Mouse (Mus musculus) intestine, embryonic 14.5 days (tissue): ENCODE measurements around the gene Klhdc7a. TPM values are rescaled to one million over a fixed set of nuclear protein-coding genes. Genes with fewer than 3 reads are reported as not detected.

Experiments
- ATAC-seq: fragments of 200-750 bp; cut with Nextera tagmentation; replicated peaks from 2 replicates; pipeline ENCODE4 v1.8.0; 2017; ENCODE audit warnings: low read depth, moderate number of reproducible peaks, moderate TSS enrichment, moderate library complexity; ENCODE audit not compliant: low FRiP score, low TSS enrichment
- DNase-seq: peaks from one replicate; pipeline ENCODE4 v3.0.0-alpha.2; 2018; ENCODE audit warnings: low spot score
- H3K27ac ChIP-seq: fragments of 300-500 bp; sonication (generic); 2 replicates; pipeline ENCODE4 v1.5.1; 2014; ENCODE audit warnings: low read depth, mild to moderate bottlenecking, control low read depth
- H3K27me3 ChIP-seq: fragments of 300-500 bp; sonication (generic); replicated peaks from 2 replicates; pipeline ENCODE4 v1.6.1; 2014; ENCODE audit warnings: low read length, control low read depth; ENCODE audit not compliant: control insufficient read depth, insufficient read depth
- H3K36me3 ChIP-seq: fragments of 300-500 bp; sonication (generic); 2 replicates; pipeline ENCODE4 v1.6.1; 2014; ENCODE audit warnings: low read length, control low read depth; ENCODE audit not compliant: control insufficient read depth, insufficient read depth
- H3K4me1 ChIP-seq: fragments of 300-500 bp; sonication (generic); replicated peaks from 2 replicates; pipeline ENCODE4 v1.6.1; 2014; ENCODE audit warnings: low read length, control low read depth, mixed read lengths; ENCODE audit not compliant: control insufficient read depth, insufficient read depth
- H3K4me2 ChIP-seq: fragments of 300-500 bp; sonication (generic); 2 replicates; pipeline ENCODE4 v1.6.1; 2014; ENCODE audit warnings: low read length
- H3K4me3 ChIP-seq: fragments of 300-500 bp; sonication (generic); 2 replicates; pipeline ENCODE4 v1.5.1; 2014; ENCODE audit warnings: low read depth, low read length, control low read depth, mixed read lengths
- H3K9ac ChIP-seq: fragments of 300-500 bp; sonication (generic); 2 replicates; pipeline ENCODE4 v1.6.1; 2014; ENCODE audit warnings: mild to moderate bottlenecking, low read length
- H3K9me3 ChIP-seq: fragments of 300-500 bp; sonication (generic); 2 replicates; pipeline ENCODE4 v1.6.1; 2016; ENCODE audit warnings: low read length, control low read depth; ENCODE audit not compliant: control insufficient read depth
- WGBS: fragments of 180-500 bp; shearing (Covaris S2); extraction: QIAGEN DNeasy Blood & Tissue Kit; methylation state at CpG from one replicate; pipeline ENCODE4 v1.1.7; 2014; 5-methylcytosine and 5-hydroxymethylcytosine counted together
- polyA plus RNA-seq: library from polyadenylated mRNA; unstranded; fragments of >200 nt; fragmentation: Nextera tagmentation; extraction: Ambion mirVana; gene quantifications from 2 replicates; pipeline ENCODE4 v1.2.1, GENCODE M21; 2014

The Klhdc7a gene
- polyA plus RNA-seq, 1 experiment from 2014 or later: 0.15 TPM

DNA sequence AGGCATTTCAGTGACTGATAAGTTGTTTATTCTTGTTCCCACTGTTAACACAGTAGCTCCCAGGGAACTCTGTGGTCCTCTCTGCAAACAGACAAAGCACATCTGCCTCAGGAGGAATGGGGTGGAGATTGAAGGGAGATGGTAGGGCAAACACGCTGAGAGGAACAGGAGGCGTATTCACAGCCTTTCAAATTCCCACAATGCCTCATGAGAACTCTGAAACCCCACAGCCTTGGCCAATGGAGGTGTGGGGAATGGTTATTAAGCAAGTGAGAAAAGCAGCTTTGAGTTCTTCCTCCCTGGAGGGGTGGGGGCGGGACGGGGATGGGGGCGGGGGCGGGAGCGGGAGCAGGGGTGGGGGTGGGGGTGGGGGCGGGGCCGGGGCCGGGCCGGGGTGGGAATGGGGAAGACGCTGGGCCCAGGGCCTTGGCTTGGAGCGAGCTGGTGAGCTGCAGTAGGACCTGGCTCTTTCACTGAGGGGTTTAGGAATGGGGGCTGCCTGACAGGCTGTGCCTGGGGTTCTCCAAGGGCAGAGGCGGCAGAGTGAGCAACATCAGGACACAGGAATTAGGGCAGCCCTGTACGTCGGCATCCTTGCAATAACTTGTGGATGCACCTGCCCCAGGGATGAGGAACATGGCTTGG, 25.4 kb upstream of the Klhdc7a start:
- 12% methylated on average over 13 of the region's 16 CpGs for WGBS
- H3K4me2 ChIP-seq: peak overlapping the region; percentile 22; the same call in 1 of the 2 replicates
- no peaks in the 10 kb centered on the region for H3K27me3 ChIP-seq
- DNase-seq (no peak), ATAC-seq (no peak)
- H3K4me3 ChIP-seq: no peak overlapping the region
- no peak overlapping the region for H3K9ac ChIP-seq
- H3K9me3 ChIP-seq: no peaks in the 10 kb centered on the region
- H3K36me3 ChIP-seq: no peaks in the 10 kb centered on the region
- H3K4me1 ChIP-seq: peaks cover 9% of the 10 kb centered on the region; the same call in 1 of the 2 replicates
- no peak overlapping the region for H3K27ac ChIP-seq

DNA sequence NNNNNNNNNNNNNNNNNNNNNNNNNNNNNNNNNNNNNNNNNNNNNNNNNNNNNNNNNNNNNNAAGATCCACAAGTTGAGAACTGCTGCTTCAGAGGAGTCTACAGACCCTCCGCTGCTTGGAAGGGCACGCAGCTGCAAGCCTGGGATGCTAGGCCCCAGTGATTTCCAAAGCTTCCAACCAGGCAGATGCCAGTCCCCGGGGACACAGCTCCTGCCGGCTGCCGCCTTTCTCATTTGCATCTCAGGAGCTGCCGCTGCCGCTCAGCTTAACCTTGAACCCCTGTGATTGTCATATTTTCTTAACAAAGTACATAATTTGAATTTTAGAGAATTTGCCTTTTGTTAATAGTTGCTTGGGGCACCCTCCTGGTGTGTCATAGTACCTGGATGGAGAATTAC, 19.1 kb upstream of the Klhdc7a start:
- Histone ChIP-seq H3K27ac (no peak overlapping the region), H3K36me3 (no peaks in the 10 kb centered on the region), H3K9ac (no peak overlapping the region), H3K4me3 (no peak overlapping the region), H3K4me2 (no peak overlapping the region), H3K4me1 (no peaks in the 10 kb centered on the region), H3K9me3 (no peaks in the 10 kb centered on the region), H3K27me3 (no peaks in the 10 kb centered on the region)
- WGBS: 46% methylated on average over 7 of the region's 7 CpGs
- no peak for ATAC-seq
- DNase-seq: no peak

DNA sequence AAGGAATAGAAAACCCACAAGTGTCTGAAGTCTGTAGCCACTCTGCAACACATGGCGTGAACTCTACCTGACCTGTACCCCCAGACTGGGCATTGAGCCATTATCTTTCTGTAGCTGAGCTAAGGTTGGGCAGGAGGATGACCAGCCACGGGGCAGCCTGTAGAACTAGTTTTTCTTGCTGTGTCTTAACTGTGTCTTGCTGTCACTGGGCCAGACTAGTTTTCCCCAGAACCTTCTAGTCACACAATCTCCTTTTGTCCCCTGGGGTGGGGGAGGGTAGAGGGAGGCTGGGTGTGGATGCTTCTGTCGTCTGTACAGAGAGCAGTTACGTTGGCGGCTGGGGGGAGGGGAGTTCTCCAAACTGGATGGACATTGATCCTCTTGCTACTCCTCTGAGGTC, 10.9 kb upstream of the Klhdc7a start:
- DNase-seq (peak; percentile 79), ATAC-seq (peak; percentile 79)
- Histone ChIP-seq H3K9me3 (no peaks in the 10 kb centered on the region), H3K27me3 (no peaks in the 10 kb centered on the region), H3K9ac (no peak overlapping the region), H3K4me2 (no peak overlapping the region), H3K4me3 (no peak overlapping the region), H3K36me3 (no peaks in the 10 kb centered on the region), H3K27ac (peak overlapping the region; percentile 59), H3K4me1 (peaks cover 10% of the 10 kb centered on the region)
- WGBS: 37% methylated on average over 5 of the region's 5 CpGs

DNA sequence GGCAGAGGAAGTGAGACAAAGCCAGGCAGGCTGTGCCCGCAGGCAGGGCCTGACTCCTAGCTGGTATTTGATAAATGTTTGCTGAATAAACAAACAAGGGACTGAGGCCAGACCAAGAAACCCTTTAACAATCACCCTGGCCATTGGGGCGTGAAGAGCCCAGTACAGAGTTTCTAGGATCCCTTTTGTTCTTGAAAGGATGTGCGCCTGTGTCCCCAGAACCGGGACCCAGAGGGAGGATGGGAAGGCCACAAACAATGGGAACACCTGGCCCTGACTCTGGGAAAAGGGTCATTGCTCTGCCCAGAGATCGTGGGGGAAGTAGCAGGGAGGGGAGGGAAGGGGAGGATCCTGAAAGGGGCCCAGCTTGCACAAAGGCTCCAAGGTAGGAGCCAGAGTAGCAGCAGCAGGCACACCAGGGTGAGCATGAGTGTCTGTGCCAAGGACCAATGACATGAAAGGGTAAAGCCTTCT, 9.5 kb upstream of the Klhdc7a start:
- ATAC-seq: no peak

DNA sequence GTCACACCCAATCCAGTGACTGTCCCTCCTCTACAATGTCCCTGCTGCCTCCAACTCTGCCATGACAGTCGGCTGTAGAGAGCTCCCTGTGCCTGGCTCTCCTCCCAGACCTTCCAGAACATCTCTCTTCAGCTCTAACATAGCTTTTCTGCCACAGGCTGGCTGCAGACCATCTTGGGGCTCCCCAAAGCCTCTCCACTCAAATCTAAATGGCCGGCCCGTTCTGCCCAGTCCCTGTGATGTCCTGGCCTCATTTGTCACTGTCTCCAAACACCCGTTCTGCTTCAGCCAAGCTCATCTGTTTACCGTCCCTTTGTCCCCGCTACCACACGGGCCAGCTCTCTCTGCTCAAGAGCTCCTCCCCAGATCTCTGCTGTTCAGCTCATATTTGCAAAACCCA, 6.7 kb upstream of the Klhdc7a start:
- ATAC-seq: no peak
- Histone ChIP-seq H3K36me3 (no peaks in the 10 kb centered on the region), H3K27me3 (no peaks in the 10 kb centered on the region), H3K4me2 (no peak overlapping the region), H3K27ac (no peak overlapping the region), H3K4me3 (no peak overlapping the region), H3K9ac (no peak overlapping the region), H3K9me3 (no peaks in the 10 kb centered on the region), H3K4me1 (peaks cover 10% of the 10 kb centered on the region)
- whole genome bisulfite sequencing: 18% methylated on average over 7 of the region's 7 CpGs
- peak; percentile 55 for DNase-seq

More for the DNA sequence above, 9.5 kb upstream of the Klhdc7a start:
- Histone ChIP-seq H3K4me2 (no peak overlapping the region), H3K27ac (peak overlapping the region; percentile 59; the same call in 1 of the 2 replicates), H3K9ac (no peak overlapping the region), H3K4me3 (no peak overlapping the region), H3K36me3 (no peaks in the 10 kb centered on the region), H3K4me1 (peaks cover 10% of the 10 kb centered on the region), H3K9me3 (no peaks in the 10 kb centered on the region), H3K27me3 (no peaks in the 10 kb centered on the region)
- no peak for DNase-seq
- WGBS: 26% methylated on average over 5 of the region's 5 CpGs

DNA sequence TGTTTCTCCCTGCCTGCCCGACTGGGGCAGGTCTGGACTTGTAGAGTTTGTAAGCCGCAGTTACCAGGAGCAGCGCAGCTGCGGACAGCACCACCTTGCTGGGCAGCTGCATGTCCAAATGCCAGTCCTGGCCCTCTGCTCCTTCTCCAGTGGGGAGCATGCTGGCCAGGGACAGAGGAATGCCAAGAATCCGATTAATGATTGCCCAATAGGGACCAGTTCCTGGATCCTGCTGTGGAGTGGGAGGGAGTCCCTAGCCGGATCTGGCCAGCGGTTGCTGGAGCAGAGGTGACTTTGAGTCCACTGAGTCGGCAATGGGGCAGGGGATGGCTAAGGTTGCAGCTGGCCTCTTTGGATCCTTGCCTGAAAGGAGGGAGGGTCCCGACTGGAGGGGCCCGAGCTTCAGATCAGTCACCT, 343 bp downstream of the Klhdc7a start:
- Histone ChIP-seq H3K36me3 (no peaks in the 10 kb centered on the region), H3K9ac (no peak overlapping the region), H3K4me3 (no peak overlapping the region), H3K4me2 (no peak overlapping the region), H3K27me3 (no peaks in the 10 kb centered on the region), H3K27ac (no peak overlapping the region; the same call in 1 of the 2 replicates), H3K4me1 (no peaks in the 10 kb centered on the region), H3K9me3 (no peaks in the 10 kb centered on the region)
- no peak for DNase-seq
- ATAC-seq: peak; percentile 22; the same call in 1 of the 2 replicates
- WGBS: 15% methylated on average over 10 of the region's 10 CpGs

DNA sequence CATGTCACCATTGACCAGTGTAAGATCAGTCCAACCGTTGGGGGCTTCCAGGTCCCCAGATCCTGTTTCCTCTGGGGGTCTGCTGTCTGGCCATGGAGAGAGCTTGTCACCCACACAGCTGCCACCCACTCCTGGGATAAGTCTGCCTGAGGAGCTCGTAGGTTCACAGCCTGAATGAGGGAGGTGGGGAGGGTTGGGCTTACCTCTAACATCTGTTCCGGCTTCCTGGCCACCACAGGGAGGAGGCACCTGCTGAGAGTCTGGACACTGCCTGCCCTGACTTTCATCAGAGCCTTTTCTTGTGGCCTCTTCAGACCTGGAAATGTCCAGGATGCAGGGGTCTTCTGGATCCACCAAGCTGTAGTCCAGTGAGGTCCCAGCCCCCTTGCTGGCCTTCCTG, 845 bp downstream of the Klhdc7a start:
- 34% methylated on average over 3 of the region's 3 CpGs for WGBS
- Histone ChIP-seq H3K4me3 (no peak overlapping the region), H3K9ac (no peak overlapping the region), H3K4me2 (no peak overlapping the region), H3K27ac (no peak overlapping the region), H3K36me3 (no peaks in the 10 kb centered on the region), H3K4me1 (no peaks in the 10 kb centered on the region), H3K9me3 (no peaks in the 10 kb centered on the region), H3K27me3 (no peaks in the 10 kb centered on the region)
- ATAC-seq (peak; percentile 38; the same call in 1 of the 2 replicates), DNase-seq (peak; percentile 52)

DNA sequence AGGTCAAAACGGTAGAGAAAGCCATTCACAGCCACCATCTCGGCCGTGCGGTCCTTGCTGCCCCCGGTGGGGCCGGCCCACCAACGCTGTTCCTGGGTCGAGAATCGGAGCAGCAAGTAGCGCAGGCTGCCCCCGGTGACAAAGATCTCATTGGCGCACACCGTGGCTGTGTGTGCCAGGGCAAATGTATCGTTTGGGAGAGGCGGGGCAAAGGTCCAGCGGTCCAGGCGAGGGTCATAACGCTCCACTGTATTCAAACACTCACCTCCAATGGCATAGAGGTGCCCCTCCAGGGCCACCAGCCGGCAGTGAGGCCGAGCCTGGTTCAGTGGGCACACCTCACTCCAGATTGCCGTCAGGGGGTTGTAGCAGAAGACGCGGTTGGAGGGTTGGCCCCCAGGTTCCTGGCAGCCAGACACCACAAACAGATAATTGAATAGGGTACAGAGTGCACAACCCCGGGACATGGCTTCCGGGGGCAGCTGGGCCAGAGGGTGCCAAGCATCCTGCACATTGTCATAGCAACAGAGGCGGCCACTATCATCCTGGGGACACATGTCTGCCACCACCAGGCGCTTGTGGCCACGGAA, 2.1 kb downstream of the Klhdc7a start:
- H3K4me1 ChIP-seq: no peaks in the 10 kb centered on the region
- no peaks in the 10 kb centered on the region for H3K9me3 ChIP-seq
- no peaks in the 10 kb centered on the region for H3K27me3 ChIP-seq
- H3K36me3 ChIP-seq: no peaks in the 10 kb centered on the region
- no peak overlapping the region for H3K27ac ChIP-seq
- no peak for ATAC-seq
- no peak overlapping the region for H3K9ac ChIP-seq
- DNase-seq: no peak
- 91% methylated on average over 28 of the region's 28 CpGs for whole genome bisulfite sequencing
- no peak overlapping the region for H3K4me3 ChIP-seq
- no peak overlapping the region for H3K4me2 ChIP-seq

DNA sequence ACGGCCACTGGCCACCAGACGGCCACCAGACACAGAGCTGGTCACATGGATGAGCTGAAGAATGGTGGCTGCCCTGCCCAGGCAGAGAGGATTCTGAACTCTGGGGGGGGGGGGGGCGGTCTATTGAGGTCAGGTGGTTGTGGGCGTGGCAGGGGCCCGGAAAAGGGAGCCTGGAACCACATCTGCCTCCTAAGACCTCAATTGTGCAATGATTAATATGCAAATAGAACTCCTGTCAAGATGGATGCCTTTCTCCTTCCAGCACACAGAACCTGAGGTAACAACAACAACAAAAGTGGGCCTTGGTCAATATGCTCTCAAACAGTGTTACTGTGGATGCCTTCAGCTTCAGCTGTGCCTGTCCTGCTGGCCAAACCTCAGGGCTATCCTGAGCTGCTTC, 3.4 kb downstream of the Klhdc7a start:
- ATAC-seq (no peak), DNase-seq (no peak)
- no peak overlapping the region for H3K4me3 ChIP-seq
- no peaks in the 10 kb centered on the region for H3K4me1 ChIP-seq
- no peak overlapping the region for H3K27ac ChIP-seq
- H3K27me3 ChIP-seq: no peaks in the 10 kb centered on the region
- H3K36me3 ChIP-seq: no peaks in the 10 kb centered on the region
- no peak overlapping the region for H3K4me2 ChIP-seq
- no peaks in the 10 kb centered on the region for H3K9me3 ChIP-seq
- WGBS: 76% methylated on average over 4 of the region's 5 CpGs
- H3K9ac ChIP-seq: no peak overlapping the region
